Mouse (Mus musculus) embryonic facial prominence, embryonic 12.5 days (tissue): ENCODE measurements around the gene Morn2. TPM values are rescaled to one million over a fixed set of nuclear protein-coding genes. Genes with fewer than 3 reads are reported as not detected.
A peak's percentile ranks its signal among the peaks of the same experiment; 100 is the strongest.

Experiments used
- ATAC-seq: fragments of 200-750 bp; cut with Nextera tagmentation; 2 replicates; pipeline ENCODE4 v1.8.0; 2017; ENCODE audit not compliant: insufficient number of reproducible peaks, insufficient read depth, low FRiP score, low TSS enrichment
- H3K27ac ChIP-seq: fragments of 300-500 bp; sonication (generic); 2 replicates; pipeline ENCODE4 v1.5.1; 2016; ENCODE audit warnings: mild to moderate bottlenecking
- H3K27me3 ChIP-seq: fragments of 300-500 bp; sonication (generic); 2 replicates; pipeline ENCODE4 v1.6.1; 2016; ENCODE audit warnings: mild to moderate bottlenecking, moderate library complexity
- H3K36me3 ChIP-seq: fragments of 300-500 bp; sonication (generic); 2 replicates; pipeline ENCODE4 v1.6.1; 2016; ENCODE audit warnings: mild to moderate bottlenecking
- H3K4me1 ChIP-seq: fragments of 300-500 bp; sonication (generic); 2 replicates; pipeline ENCODE4 v1.6.1; 2016
- H3K4me2 ChIP-seq: fragments of 300-500 bp; sonication (generic); replicated peaks from 2 replicates; pipeline ENCODE4 v1.6.1; 2016; ENCODE audit warnings: mild to moderate bottlenecking, moderate library complexity
- H3K4me3 ChIP-seq: fragments of 300-500 bp; sonication (generic); 2 replicates; pipeline ENCODE4 v1.5.1; 2016; ENCODE audit warnings: mild to moderate bottlenecking
- H3K9ac ChIP-seq: fragments of 300-500 bp; sonication (generic); 2 replicates; pipeline ENCODE4 v1.6.1; 2016; ENCODE audit warnings: mild to moderate bottlenecking, moderate library complexity
- H3K9me3 ChIP-seq: fragments of 300-500 bp; sonication (generic); 2 replicates; pipeline ENCODE4 v1.6.1; 2016; ENCODE audit warnings: mild to moderate bottlenecking, moderate library complexity
- WGBS: fragments of 180-500 bp; shearing (Covaris S2); methylation state at CpG from one replicate; pipeline ENCODE4 v1.1.7; 2016; 5-methylcytosine and 5-hydroxymethylcytosine counted together
- polyA plus RNA-seq: library from polyadenylated mRNA; unstranded; fragments of >200 nt; fragmentation: Nextera tagmentation; extraction: Ambion mirVana; gene quantifications from 2 replicates; pipeline ENCODE4 v1.2.1, GENCODE M21; 2016

Gene Morn2
- polyA plus RNA-seq, 1 experiment from 2014 or later, result 21.2 TPM

DNA sequence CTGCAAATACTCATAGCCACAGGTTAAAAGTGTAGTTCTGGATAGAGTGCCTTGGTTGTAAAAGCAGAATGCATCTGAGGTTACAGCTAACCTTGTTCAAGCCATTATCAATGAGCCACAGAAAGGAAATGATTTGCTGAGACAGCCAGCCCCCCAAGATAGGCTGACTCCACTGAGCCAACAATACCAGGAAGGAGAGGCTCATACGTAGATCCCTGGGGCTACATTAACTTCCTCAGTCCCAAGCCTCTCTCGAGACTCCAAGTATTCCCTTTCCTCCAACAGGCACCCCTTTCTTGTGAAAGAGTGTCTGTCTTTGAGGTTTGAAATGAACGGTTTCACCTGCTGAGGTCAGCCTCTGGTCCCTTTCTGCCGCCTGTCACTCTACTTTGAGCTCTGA lies 5.6 kb upstream of the Morn2 start:
- no peak overlapping the region for H3K9ac ChIP-seq
- H3K4me1 ChIP-seq, result peaks cover 9% of the 10 kb centered on the region
- H3K4me3 ChIP-seq, result no peak overlapping the region
- no peaks in the 10 kb centered on the region for H3K27me3 ChIP-seq
- H3K36me3 ChIP-seq, result peaks cover 12% of the 10 kb centered on the region
- ATAC-seq, result no peak
- no peak overlapping the region for H3K4me2 ChIP-seq
- 70% methylated on average over 4 of the region's 4 CpGs for WGBS
- no peaks in the 10 kb centered on the region for H3K9me3 ChIP-seq
- no peak overlapping the region for H3K27ac ChIP-seq

DNA sequence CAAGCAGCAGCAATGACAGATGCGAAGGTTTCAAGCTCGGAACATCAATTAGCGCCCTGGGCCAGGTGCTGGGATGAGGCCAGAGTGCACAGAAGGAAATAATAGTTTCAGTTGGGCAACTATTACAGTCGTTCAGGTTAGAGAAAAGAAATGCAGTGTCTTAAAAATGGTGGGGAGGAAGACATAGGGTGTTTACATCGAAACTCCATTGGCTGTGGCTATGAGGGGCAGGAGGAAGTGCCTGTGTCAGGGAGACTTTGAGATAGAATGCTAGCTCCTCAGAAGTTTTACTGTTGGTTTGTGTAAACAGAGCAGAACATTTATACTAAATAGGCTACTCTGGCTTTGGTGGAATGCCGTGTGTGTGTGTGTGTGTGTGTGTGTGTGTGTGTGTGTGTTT lies 2.0 kb upstream of the Morn2 start:
- 84% methylated on average over 6 of the region's 6 CpGs for WGBS
- H3K4me2 ChIP-seq, result no peak overlapping the region; the same call in 1 of the 2 replicates

DNA sequence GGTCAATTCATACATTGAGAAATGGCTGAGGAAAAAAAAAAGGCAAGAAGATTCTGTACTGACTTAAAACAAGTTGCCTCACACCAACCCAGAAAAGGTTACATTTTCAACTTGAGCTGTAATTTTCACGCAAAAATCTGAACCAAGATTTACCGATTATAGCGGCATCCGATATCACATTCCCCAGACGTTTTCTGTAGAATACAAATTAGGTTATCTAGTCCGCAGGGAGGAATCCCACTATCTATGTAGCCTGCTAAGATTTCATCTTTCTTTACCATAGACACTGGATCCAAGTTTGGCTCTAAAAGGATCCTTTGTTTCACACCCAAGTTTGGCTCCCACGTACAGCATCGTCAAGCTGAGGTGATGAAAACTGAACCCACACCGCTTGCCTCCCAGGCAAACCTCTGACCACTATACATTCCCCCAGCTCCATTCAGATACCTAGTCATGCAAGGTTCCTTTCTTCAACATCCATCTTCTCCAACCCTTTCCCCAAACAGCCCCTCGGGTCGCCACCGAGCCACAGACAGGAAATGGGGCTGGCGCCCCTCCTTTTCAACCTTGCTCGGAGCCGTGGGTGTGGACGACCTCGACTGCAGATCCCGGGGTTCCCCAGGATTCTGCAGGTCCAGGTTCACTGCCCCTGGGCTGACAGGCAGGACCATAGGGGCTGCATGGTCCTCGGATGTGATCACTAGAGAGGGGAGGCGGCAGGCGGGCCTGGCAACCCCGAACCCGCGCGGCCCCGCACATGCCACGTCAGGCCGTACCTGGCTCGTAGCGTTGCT lies 526 bp upstream of the Morn2 start:
- H3K9ac ChIP-seq, result peak overlapping the region; percentile 84
- no peaks in the 10 kb centered on the region for H3K9me3 ChIP-seq
- ATAC-seq, result peak; percentile 82; the same call in 1 of the 2 replicates
- no peaks in the 10 kb centered on the region for H3K27me3 ChIP-seq
- H3K27ac ChIP-seq, result peak overlapping the region; percentile 87
- WGBS, result under 1% methylated on average over 30 of the region's 30 CpGs
- H3K36me3 ChIP-seq, result no peaks in the 10 kb centered on the region
- H3K4me2 ChIP-seq, result peak overlapping the region; percentile 57
- H3K4me1 ChIP-seq, result peaks cover 9% of the 10 kb centered on the region
- H3K4me3 ChIP-seq, result peak overlapping the region; percentile 87

More for the DNA sequence above, 2.0 kb upstream of the Morn2 start:
- Histone ChIP-seq H3K9ac (0 out of 2 replicates have a peak overlapping the region, but pooled peaks have one; percentile 1), H3K4me3 (no peak overlapping the region), H3K36me3 (no peaks in the 10 kb centered on the region), H3K9me3 (no peaks in the 10 kb centered on the region), H3K4me1 (peaks cover 9% of the 10 kb centered on the region), H3K27ac (no peak overlapping the region), H3K27me3 (no peaks in the 10 kb centered on the region)
- ATAC-seq, result no peak

DNA sequence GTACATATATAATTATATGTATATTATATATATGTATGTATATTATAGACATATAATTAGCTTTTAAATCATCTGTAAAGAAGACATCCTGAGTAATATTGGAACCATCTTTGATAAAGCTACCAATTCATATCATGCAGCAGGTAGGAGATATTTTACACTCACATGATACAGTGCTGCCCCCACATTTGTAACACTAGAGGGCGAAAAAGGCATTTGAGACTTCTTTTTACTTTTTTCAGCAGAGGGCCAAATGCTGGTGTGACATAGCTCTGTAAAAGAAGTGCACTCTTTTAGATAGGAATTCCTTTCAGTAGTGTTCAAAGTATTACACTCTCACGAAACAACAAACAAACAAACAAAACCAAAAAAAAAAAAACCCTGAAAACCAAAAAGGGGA lies 1.1 kb downstream of the Morn2 start:
- Histone ChIP-seq H3K4me2 (no peak overlapping the region), H3K9me3 (no peaks in the 10 kb centered on the region), H3K27ac (no peak overlapping the region), H3K27me3 (no peaks in the 10 kb centered on the region), H3K4me3 (no peak overlapping the region), H3K4me1 (peaks cover 9% of the 10 kb centered on the region), H3K36me3 (no peaks in the 10 kb centered on the region), H3K9ac (no peak overlapping the region)
- no peak for ATAC-seq
- WGBS, result 22% methylated on average over 2 of the region's 2 CpGs

- H3K9me3 ChIP-seq, result no peaks in the 10 kb centered on the region
- no peak overlapping the region for H3K9ac ChIP-seq
- H3K4me3 ChIP-seq, result no peak overlapping the region
- no peak overlapping the region for H3K27ac ChIP-seq
- no peaks in the 10 kb centered on the region for H3K36me3 ChIP-seq
- H3K27me3 ChIP-seq, result no peaks in the 10 kb centered on the region
- ATAC-seq, result no peak
- H3K4me1 ChIP-seq, result no peaks in the 10 kb centered on the region
- WGBS, result 87% methylated on average over 5 of the region's 5 CpGs
- no peak overlapping the region for H3K4me2 ChIP-seq
Measured at GRCm38 (mm10) chr17:80295258-80295657, 5.3 kb downstream of the Morn2 start.

GRCm38 (mm10) chr17:80298844-80299243 lies 8.8 kb downstream of the Morn2 start:
- no peak for ATAC-seq
- H3K27ac ChIP-seq, result no peak overlapping the region
- no peak overlapping the region for H3K4me2 ChIP-seq
- no peaks in the 10 kb centered on the region for H3K4me1 ChIP-seq
- no peak overlapping the region for H3K4me3 ChIP-seq
- H3K9me3 ChIP-seq, result no peaks in the 10 kb centered on the region
- no peaks in the 10 kb centered on the region for H3K27me3 ChIP-seq
- no peaks in the 10 kb centered on the region for H3K36me3 ChIP-seq
- 89% methylated on average over 5 of the region's 5 CpGs for WGBS
- no peak overlapping the region for H3K9ac ChIP-seq

- WGBS, result 87% methylated on average over 1 of the region's 1 CpGs
- no peak for ATAC-seq
- no peak within 1 kb of the TSS for H3K27ac ChIP-seq
- H3K4me3 ChIP-seq, result no peak within 1 kb of the TSS
- H3K4me2 ChIP-seq, result no peak within 1 kb of the TSS
- no peaks in the 10 kb centered on the region for H3K27me3 ChIP-seq
- H3K36me3 ChIP-seq, result no peaks in the 10 kb centered on the region
- peaks cover 3% of the 10 kb centered on the region; the same call in 1 of the 2 replicates for H3K4me1 ChIP-seq
- H3K9me3 ChIP-seq, result no peaks in the 10 kb centered on the region
- no peak within 1 kb of the TSS for H3K9ac ChIP-seq
Measured at GRCm38 (mm10) chr17:80307251-80307650, 17.2 kb downstream of the Morn2 start, which contains the start of gene Arhgef33. TSS of gene Arhgef33 (plus strand) at chr17:80307407.

- no peak overlapping the region for H3K4me2 ChIP-seq
- H3K27me3 ChIP-seq, result no peaks in the 10 kb centered on the region
- 51% methylated on average over 9 of the region's 9 CpGs for WGBS
- H3K9me3 ChIP-seq, result no peaks in the 10 kb centered on the region
- no peak for ATAC-seq
- no peaks in the 10 kb centered on the region for H3K36me3 ChIP-seq
- peaks cover 3% of the 10 kb centered on the region; the same call in 1 of the 2 replicates for H3K4me1 ChIP-seq
- H3K4me3 ChIP-seq, result no peak overlapping the region
- no peak overlapping the region for H3K27ac ChIP-seq
- H3K9ac ChIP-seq, result no peak overlapping the region
Measured at GRCm38 (mm10) chr17:80311761-80312160, 21.8 kb downstream of the Morn2 start.

DNA sequence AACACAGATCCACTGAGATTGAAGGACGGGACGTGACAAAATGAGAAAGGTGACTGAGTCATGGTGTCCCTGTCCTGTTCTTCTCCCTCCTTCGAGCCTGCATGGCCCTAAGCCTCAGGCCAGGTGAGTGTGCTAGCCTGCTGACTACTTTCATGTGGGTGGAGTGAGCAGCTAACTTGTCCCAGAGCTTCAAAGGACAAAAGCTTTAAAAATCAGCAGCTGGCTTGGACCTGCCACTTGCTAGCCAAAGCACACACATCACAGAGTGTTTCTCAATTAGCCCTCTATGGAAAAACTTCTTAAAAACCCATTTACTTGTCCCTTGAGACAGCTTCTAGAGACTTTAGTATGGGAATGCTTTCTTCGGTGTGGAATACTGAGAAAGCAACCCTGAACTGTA lies 22.4 kb downstream of the Morn2 start:
- Histone ChIP-seq H3K36me3 (no peaks in the 10 kb centered on the region), H3K4me2 (no peak overlapping the region), H3K27ac (no peak overlapping the region), H3K9ac (no peak overlapping the region), H3K27me3 (no peaks in the 10 kb centered on the region), H3K9me3 (no peaks in the 10 kb centered on the region), H3K4me3 (no peak overlapping the region), H3K4me1 (peaks cover 3% of the 10 kb centered on the region; the same call in 1 of the 2 replicates)
- no peak for ATAC-seq
- WGBS, result 74% methylated on average over 4 of the region's 4 CpGs

GRCm38 (mm10) chr17:80322228-80322627 lies 32.2 kb downstream of the Morn2 start:
- no peak overlapping the region for H3K27ac ChIP-seq
- no peak overlapping the region for H3K4me3 ChIP-seq
- H3K9me3 ChIP-seq, result no peaks in the 10 kb centered on the region
- no peak for ATAC-seq
- no peaks in the 10 kb centered on the region for H3K27me3 ChIP-seq
- H3K4me1 ChIP-seq, result no peaks in the 10 kb centered on the region
- 84% methylated on average over 6 of the region's 6 CpGs for WGBS
- no peak overlapping the region for H3K9ac ChIP-seq
- no peak overlapping the region for H3K4me2 ChIP-seq
- H3K36me3 ChIP-seq, result no peaks in the 10 kb centered on the region

DNA sequence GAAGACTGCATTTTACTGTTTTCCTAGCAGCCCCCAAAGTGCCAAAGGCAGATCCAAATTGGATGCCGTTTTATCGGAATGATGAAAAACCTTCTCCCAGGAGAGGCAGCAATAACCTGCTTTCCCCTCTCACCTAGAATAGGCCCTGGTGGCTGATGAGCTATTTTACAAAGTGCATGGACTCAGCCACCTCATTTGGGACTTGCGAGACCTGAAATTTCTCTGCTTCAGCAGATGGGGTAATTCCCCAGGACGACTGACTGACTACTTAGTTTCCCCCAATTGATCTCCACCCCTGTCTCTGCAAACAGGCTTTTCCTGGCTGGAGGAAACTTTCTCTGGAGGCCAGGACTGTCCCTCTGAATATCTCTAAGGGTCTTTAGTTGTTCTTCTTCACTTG lies 33.0 kb downstream of the Morn2 start:
- no peak overlapping the region for H3K4me3 ChIP-seq
- ATAC-seq, result no peak
- no peak overlapping the region for H3K4me2 ChIP-seq
- no peak overlapping the region for H3K9ac ChIP-seq
- no peaks in the 10 kb centered on the region for H3K27me3 ChIP-seq
- H3K9me3 ChIP-seq, result no peaks in the 10 kb centered on the region
- no peaks in the 10 kb centered on the region for H3K4me1 ChIP-seq
- WGBS, result 66% methylated on average over 4 of the region's 4 CpGs
- H3K36me3 ChIP-seq, result no peaks in the 10 kb centered on the region
- no peak overlapping the region for H3K27ac ChIP-seq

DNA sequence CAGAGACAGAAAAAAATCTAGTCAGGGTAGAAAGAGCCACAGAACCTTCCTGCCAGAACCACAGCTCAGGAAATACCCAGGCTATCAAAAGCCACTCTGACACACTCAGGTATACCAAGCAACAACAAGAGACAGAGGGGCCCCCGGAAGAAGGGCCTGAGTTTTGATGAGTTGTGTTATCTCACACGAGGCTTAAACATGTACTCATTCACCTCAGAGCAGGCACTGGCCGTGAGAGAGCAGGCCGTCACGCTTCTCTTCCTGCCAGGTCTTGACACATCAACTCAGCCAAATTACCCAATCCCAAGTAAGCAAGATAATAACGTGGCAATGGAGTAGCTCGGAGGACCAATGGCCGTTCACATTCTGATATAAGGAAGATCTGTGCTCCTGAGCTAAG lies 33.7 kb downstream of the Morn2 start:
- no peaks in the 10 kb centered on the region for H3K36me3 ChIP-seq
- H3K27ac ChIP-seq, result no peak overlapping the region
- H3K4me3 ChIP-seq, result no peak overlapping the region
- no peaks in the 10 kb centered on the region for H3K9me3 ChIP-seq
- H3K27me3 ChIP-seq, result no peaks in the 10 kb centered on the region
- no peaks in the 10 kb centered on the region for H3K4me1 ChIP-seq
- WGBS, result 79% methylated on average over 8 of the region's 8 CpGs
- no peak overlapping the region for H3K9ac ChIP-seq
- no peak for ATAC-seq
- H3K4me2 ChIP-seq, result no peak overlapping the region
